Mouse (Mus musculus) kidney, adult 2 months (tissue): ENCODE measurements around the gene Oxct2a.

ENCODE experiments used
- CTCF ChIP-seq: fragments of 200-500 bp; conservative IDR thresholded peaks from 2 replicates; pipeline ENCODE4 v1.5.1; 2011; ENCODE audit warnings: low read depth, mild to moderate bottlenecking, control low read depth, low read length, moderate library complexity, mixed read lengths; ENCODE audit not compliant: insufficient read depth, insufficient read length
- POLR2A ChIP-seq: fragments of 200-500 bp; IDR thresholded peaks from one replicate; pipeline ENCODE4 v1.6.1; 2011; ENCODE audit warnings: low read depth, low read length, control low read depth

GRCm38 (mm10) chr4:123289038-123289437 is 34.4 kb downstream of the Oxct2a start:
- TF ChIP-seq CTCF (no peak), POLR2A (no peak)
